Mouse (Mus musculus) gonadal fat pad, adult 2 months (tissue): ENCODE measurements around the gene Ccdc148. TPM values are rescaled to one million over a fixed set of nuclear protein-coding genes. Genes with fewer than 3 reads are reported as not detected.

Experiments
- DNase-seq: peaks from one replicate; pipeline ENCODE4 v3.0.0-alpha.2; 2012; ENCODE audit warnings: low read depth
- polyA plus RNA-seq: library from polyadenylated mRNA; depleted of rRNA; stranded (reverse); fragments of >200 nt; gene quantifications from 2 replicates; pipeline ENCODE4 v1.2.3, GENCODE M21; 2012; rRNA removed

Ccdc148 gene
- polyA plus RNA-seq: 0.27 TPM in 2 replicates

- DNase-seq: peak; percentile 45
Measured at GRCm38 (mm10) chr2:59160605-59160963, at the start of gene Ccdc148, which contains the start of gene Pkp4. Gene Ccdc148, minus strand, starts transcription at chr2:59160683. Gene Pkp4, plus strand, starts transcription at chr2:59160850.

- no peak for DNase-seq
Measured at GRCm38 (mm10) chr2:59208276-59208675, 47.8 kb upstream of the Ccdc148 start.

- DNase-seq: no peak
Measured at GRCm38 (mm10) chr2:59207725-59208124, 47.2 kb upstream of the Ccdc148 start.

GRCm38 (mm10) chr2:59207240-59207639 lies 46.8 kb upstream of the Ccdc148 start:
- DNase-seq: no peak

GRCm38 (mm10) chr2:59206190-59206589 lies 45.7 kb upstream of the Ccdc148 start:
- no peak for DNase-seq

- no peak for DNase-seq
Measured at GRCm38 (mm10) chr2:59205092-59205491, 44.6 kb upstream of the Ccdc148 start.

GRCm38 (mm10) chr2:59203627-59204425 lies 43.3 kb upstream of the Ccdc148 start:
- DNase-seq: no peak

- DNase-seq: no peak
Measured at GRCm38 (mm10) chr2:59202930-59203329, 42.4 kb upstream of the Ccdc148 start.

GRCm38 (mm10) chr2:59200511-59200910 lies 40.0 kb upstream of the Ccdc148 start:
- DNase-seq: no peak

- DNase-seq: no peak
Measured at GRCm38 (mm10) chr2:59199476-59199976, 39.0 kb upstream of the Ccdc148 start.

GRCm38 (mm10) chr2:59197156-59197555 lies 36.7 kb upstream of the Ccdc148 start:
- no peak for DNase-seq

GRCm38 (mm10) chr2:59193117-59193516 lies 32.6 kb upstream of the Ccdc148 start:
- no peak for DNase-seq

GRCm38 (mm10) chr2:59191466-59191865 lies 31.0 kb upstream of the Ccdc148 start:
- no peak for DNase-seq

- no peak for DNase-seq
Measured at GRCm38 (mm10) chr2:59190186-59190585, 29.7 kb upstream of the Ccdc148 start.

GRCm38 (mm10) chr2:59189661-59190185 lies 29.2 kb upstream of the Ccdc148 start:
- DNase-seq: no peak

- DNase-seq: no peak
Measured at GRCm38 (mm10) chr2:59188306-59188705, 27.8 kb upstream of the Ccdc148 start.

- no peak for DNase-seq
Measured at GRCm38 (mm10) chr2:59186966-59187365, 26.5 kb upstream of the Ccdc148 start.

- DNase-seq: no peak
Measured at GRCm38 (mm10) chr2:59186122-59186521, 25.6 kb upstream of the Ccdc148 start.

- no peak for DNase-seq
Measured at GRCm38 (mm10) chr2:59184107-59185064, 23.9 kb upstream of the Ccdc148 start.

GRCm38 (mm10) chr2:59183541-59183940 lies 23.1 kb upstream of the Ccdc148 start:
- DNase-seq: no peak

- DNase-seq: no peak
Measured at GRCm38 (mm10) chr2:59181321-59182113, 21.0 kb upstream of the Ccdc148 start.
